Mouse (Mus musculus) MEL (cell line): ENCODE measurements around the gene Men1. TPM values are rescaled to one million over a fixed set of nuclear protein-coding genes. Genes with fewer than 3 reads are reported as not detected.

Experiments used
- DNase-seq: peaks from one replicate; pipeline ENCODE4 v3.0.0; 2011; ENCODE audit warnings: low read depth, low spot score
- H3K27ac ChIP-seq: 2 replicates; pipeline ENCODE4 v1.5.1; 2012; ENCODE audit warnings: low read depth, mild to moderate bottlenecking, control low read depth, low read length, moderate library complexity; ENCODE audit not compliant: control insufficient read depth
- H3K27me3 ChIP-seq, 2 experiments: fragments of 150-350 bp in 1 of 2; sonication (generic) in 1 of 2; 2 replicates each; pipeline ENCODE4 v1.6.1; 2012; ENCODE audit warnings: low read length in 2 of 2, mild to moderate bottlenecking in 2 of 2, improper control_type of control experiment in 1 of 2, moderate library complexity in 1 of 2; ENCODE audit not compliant: insufficient read depth in 2 of 2, control insufficient read depth in 1 of 2
- H3K36me3 ChIP-seq, 2 experiments: 2 replicates each; pipeline ENCODE4 v1.6.1; 2012 to 2014; ENCODE audit warnings: low read length in 2 of 2, improper control_type of control experiment in 1 of 2, inconsistent platforms in 1 of 2, mild to moderate bottlenecking in 1 of 2; ENCODE audit not compliant: insufficient read depth in 2 of 2, control insufficient read depth in 1 of 2
- H3K4me1 ChIP-seq, 2 experiments: fragments of 150-350 bp in 1 of 2; sonication (generic) in 1 of 2; 2 replicates each; pipeline ENCODE4 v1.6.1; 2012; ENCODE audit warnings: low read length in 2 of 2, improper control_type of control experiment in 1 of 2, mild to moderate bottlenecking in 1 of 2; ENCODE audit not compliant: insufficient read depth in 2 of 2, control insufficient read depth in 1 of 2
- H3K4me3 ChIP-seq, 2 experiments: fragments of 150-350 bp in 1 of 2; sonication (generic) in 1 of 2; 2 replicates each; pipeline ENCODE4 v1.5.1; 2012; ENCODE audit warnings: low read depth in 2 of 2, low read length in 2 of 2, mild to moderate bottlenecking in 2 of 2, moderate library complexity in 2 of 2, control low read depth in 1 of 2, improper control_type of control experiment in 1 of 2; ENCODE audit not compliant: control insufficient read depth in 1 of 2, insufficient read depth in 1 of 2
- H3K79me2 ChIP-seq: 2 replicates; pipeline ENCODE4 v1.6.1; 2012; ENCODE audit warnings: mild to moderate bottlenecking, low read length, moderate library complexity; ENCODE audit not compliant: control insufficient read depth, poor library complexity, insufficient read depth
- H3K9ac ChIP-seq: 2 replicates; pipeline ENCODE4 v1.6.1; 2012; ENCODE audit warnings: low read depth, mild to moderate bottlenecking, control low read depth, low read length, moderate library complexity; ENCODE audit not compliant: control insufficient read depth, poor library complexity, severe bottlenecking
- H3K9me3 ChIP-seq: fragments of 150-350 bp; sonication (generic); replicated peaks from 2 replicates; pipeline ENCODE4 v1.6.1; 2012; ENCODE audit warnings: mild to moderate bottlenecking, low read length, improper control_type of control experiment, moderate library complexity; ENCODE audit not compliant: insufficient read depth
- CHD1 ChIP-seq: IDR thresholded peaks from 2 replicates; pipeline ENCODE4 v1.6.1; 2012; ENCODE audit warnings: low read depth, mild to moderate bottlenecking, inconsistent platforms, low read length, improper control_type of control experiment
- CHD2 ChIP-seq: IDR thresholded peaks from 2 replicates; pipeline ENCODE4 v1.6.1; 2011; ENCODE audit warnings: low read length, improper control_type of control experiment
- E2F4 ChIP-seq: IDR thresholded peaks from 2 replicates; pipeline ENCODE4 v1.6.1; 2011; ENCODE audit warnings: low read depth, low read length, improper control_type of control experiment, borderline replicate concordance
- MAX ChIP-seq: IDR thresholded peaks from 2 replicates; pipeline ENCODE4 v1.6.1; 2011; ENCODE audit warnings: low read length, improper control_type of control experiment
- NRF1 ChIP-seq: IDR thresholded peaks from 2 replicates; pipeline ENCODE4 v1.6.1; 2014; ENCODE audit warnings: low read depth, mild to moderate bottlenecking, inconsistent platforms, low read length, improper control_type of control experiment, moderate library complexity; ENCODE audit not compliant: poor library complexity, insufficient read depth, severe bottlenecking
- RAD21 ChIP-seq: IDR thresholded peaks from 2 replicates; pipeline ENCODE4 v1.6.1; 2011; ENCODE audit warnings: mild to moderate bottlenecking, low read depth, low read length, improper control_type of control experiment
- TCF12 ChIP-seq: IDR thresholded peaks from 2 replicates; pipeline ENCODE4 v1.6.1; 2014; ENCODE audit warnings: low read depth, mild to moderate bottlenecking, inconsistent platforms, low read length, improper control_type of control experiment, moderate library complexity
- UBTF ChIP-seq: IDR thresholded peaks from 2 replicates; pipeline ENCODE4 v1.6.1; 2012; ENCODE audit warnings: low read depth, mild to moderate bottlenecking, inconsistent platforms, low read length, improper control_type of control experiment, moderate library complexity, borderline replicate concordance; ENCODE audit not compliant: insufficient read depth
- USF1 ChIP-seq: IDR thresholded peaks from 2 replicates; pipeline ENCODE4 v1.6.1; 2014; ENCODE audit warnings: low read depth, mild to moderate bottlenecking, inconsistent platforms, low read length, improper control_type of control experiment, moderate library complexity
- USF2 ChIP-seq, 2 experiments: IDR thresholded peaks; 2 replicates each; pipeline ENCODE4 v1.6.1; 2011 to 2012; ENCODE audit warnings: improper control_type of control experiment in 2 of 2, low read length in 2 of 2, borderline replicate concordance in 1 of 2, inconsistent platforms in 1 of 2, low read depth in 1 of 2, mild to moderate bottlenecking in 1 of 2; ENCODE audit not compliant: insufficient read depth in 1 of 2
- ZC3H11A ChIP-seq: IDR thresholded peaks from 2 replicates; pipeline ENCODE4 v1.6.1; 2012; ENCODE audit warnings: low read depth, mild to moderate bottlenecking, inconsistent platforms, low read length, improper control_type of control experiment
- ZKSCAN1 ChIP-seq: IDR thresholded peaks from 2 replicates; pipeline ENCODE4 v1.6.1; 2012; ENCODE audit warnings: low read depth, mild to moderate bottlenecking, inconsistent platforms, low read length, improper control_type of control experiment, moderate library complexity
- ZMIZ1 ChIP-seq: IDR thresholded peaks from 2 replicates; pipeline ENCODE4 v1.6.1; 2012; ENCODE audit warnings: low read depth, mild to moderate bottlenecking, inconsistent platforms, low read length, improper control_type of control experiment, moderate library complexity
- ZNF384 ChIP-seq: IDR thresholded peaks from 2 replicates; pipeline ENCODE4 v1.6.1; 2012; ENCODE audit warnings: low read depth, mild to moderate bottlenecking, inconsistent platforms, low read length, improper control_type of control experiment
- polyA plus RNA-seq, 2 experiments: library from polyadenylated mRNA; stranded (reverse) in 1 of 2; unstranded in 1 of 2; fragments of >175 nt in 1 of 2; fragments of >200 nt in 1 of 2; gene quantifications; 2 replicates each; pipeline versions ENCODE4 v1.2.1 to v1.2.4; 2012; ENCODE audit warnings: low replicate concordance in 2 of 2, low read depth in 1 of 2; ENCODE audit not compliant: insufficient read length in 2 of 2, insufficient read depth in 1 of 2, missing spikeins in 1 of 2
- total RNA-seq: library from RNA; depleted of rRNA; stranded (reverse); fragments of 300-350 nt; gene quantifications from 2 replicates; pipeline ENCODE4 v1.2.3, GENCODE M21; 2012

The Men1 gene
- total and polyA plus RNA-seq, 3 experiments, result 39.4 to 132 TPM; not detected in 1

- TF ChIP-seq TCF12 (no peak), RAD21 (peak; percentile 82), NRF1 (no peak), ZMIZ1 (no peak)
These were observed 2.9 kb upstream of the Men1 start (continued) for GRCm38 (mm10) chr19:6331719-6332516.

DNA sequence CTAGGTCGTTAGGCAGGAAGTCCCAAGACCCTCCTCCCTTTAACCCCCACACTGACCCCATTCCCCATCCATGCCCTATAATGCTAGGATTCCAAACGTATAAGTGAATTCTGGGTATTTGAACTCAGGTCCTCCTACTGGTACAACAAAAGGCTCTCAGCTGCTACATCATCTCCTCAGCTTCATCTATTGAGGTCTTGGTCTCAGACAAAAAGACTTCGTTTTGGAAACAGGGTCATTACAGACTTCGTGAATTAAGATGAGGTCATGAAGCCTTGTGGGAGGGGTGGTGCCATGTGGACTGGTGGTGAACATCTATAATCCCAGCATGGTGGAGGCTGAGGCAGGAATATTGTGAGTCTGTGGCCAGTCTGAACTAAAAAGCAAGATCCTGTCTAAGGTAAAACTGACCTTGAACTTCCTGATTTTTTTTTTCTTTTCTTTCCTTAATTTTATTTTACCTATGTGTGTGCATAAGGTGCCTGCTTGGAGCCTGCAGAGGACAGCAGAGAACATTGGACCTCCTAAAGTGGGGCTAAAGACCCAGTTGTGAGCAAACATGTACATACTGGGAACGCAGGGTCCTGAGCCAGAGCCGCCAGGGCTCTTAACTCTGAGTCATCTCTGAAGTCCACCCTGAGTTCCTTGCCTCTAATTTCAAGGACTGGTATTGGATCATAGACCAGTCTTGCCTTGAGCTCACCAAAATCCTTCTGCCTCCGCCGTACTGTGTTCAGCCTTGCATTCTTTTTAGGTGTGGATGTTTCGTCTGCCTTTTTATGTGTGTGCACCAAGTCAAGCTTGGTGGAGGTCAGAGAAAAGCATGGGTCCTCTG is 801 bp upstream of the Men1 start:
- Histone ChIP-seq H3K36me3 (peaks cover 0 to 11% of the 10 kb centered on the region in 2 experiments; a peak in 2 of 4 replicates), H3K27me3 (no peaks in the 10 kb centered on the region), H3K9me3 (no peaks in the 10 kb centered on the region), H3K4me1 (peaks cover 3 to 15% of the 10 kb centered on the region in 2 experiments), H3K4me3 (peak overlapping the region; percentile 45 to 72), H3K27ac (peak overlapping the region; percentile 74), H3K9ac (peak overlapping the region; percentile 81), H3K79me2 (peaks cover 14% of the 10 kb centered on the region)
- TF ChIP-seq ZKSCAN1 (no peak), USF1 (no peak), TCF12 (no peak), CHD2 (no peak), CHD1 (0 out of 2 replicates have a peak, but pooled peaks have one; percentile 71), MAX (0 out of 2 replicates have a peak, but pooled peaks have one; percentile 72), USF2 (IDR thresholded peaks at IDR 0.05; ENCODE audit: borderline replicate concordance in 1 of 2, insufficient read depth in 1 of 2, low read depth in 1 of 2, low read length in 2 of 2) (no peak), ZMIZ1 (no peak), E2F4 (no peak), ZNF384 (peak; percentile 43; the same call in 1 of the 2 replicates), UBTF (0 out of 2 replicates have a peak, but pooled peaks have one; percentile 35), ZC3H11A (no peak)
- peak; percentile 52 for DNase-seq
